Mouse (Mus musculus): ENCODE measurements around the gene Kcnmb4.

Kcnmb4 gene

DNA sequence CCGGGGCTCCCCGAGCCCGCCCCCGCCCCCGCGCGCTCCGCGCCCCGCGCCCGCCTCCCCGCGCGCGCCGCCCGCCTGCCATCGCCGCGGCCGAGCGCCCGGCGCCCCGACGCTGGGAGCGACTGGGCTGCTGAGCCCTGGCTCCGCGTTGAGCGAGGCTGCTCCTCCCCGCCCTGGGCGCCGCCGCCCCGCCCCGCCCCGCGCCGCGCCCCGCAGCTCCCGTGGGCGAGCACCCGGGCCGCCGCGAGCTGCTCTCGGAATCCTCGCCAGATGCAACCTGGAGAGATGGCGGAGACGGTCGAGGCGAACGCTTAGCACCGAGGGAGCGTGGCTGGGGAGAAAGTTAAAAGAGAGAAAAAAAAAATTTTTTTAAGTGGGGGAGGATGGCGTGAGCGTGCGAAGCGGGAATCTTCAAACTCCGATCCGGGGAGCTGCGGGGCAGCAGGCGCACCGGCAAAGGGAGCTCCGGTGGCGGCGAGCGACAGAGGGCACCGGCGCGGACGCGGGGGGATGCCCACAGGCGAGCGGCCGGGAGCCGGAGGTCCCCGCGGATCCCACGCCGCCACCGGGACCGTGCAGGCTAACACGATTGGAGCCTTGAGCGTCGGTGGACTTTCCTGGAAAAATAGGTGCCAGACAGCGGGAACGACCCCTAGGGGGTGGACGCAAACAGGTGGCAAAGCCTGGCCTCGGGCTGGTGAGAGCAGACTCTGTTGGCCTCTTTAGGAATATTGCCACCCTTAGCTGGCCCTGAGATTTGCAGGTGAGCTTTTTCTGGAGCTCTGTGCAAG, at the start of gene Kcnmb4:
Kcnmb4 (minus strand) TSS at position 120 of the 791 bp plus-strand sequence.
- no peak for DNase-seq (ENCODE audit: low read depth, low spot score)

DNA sequence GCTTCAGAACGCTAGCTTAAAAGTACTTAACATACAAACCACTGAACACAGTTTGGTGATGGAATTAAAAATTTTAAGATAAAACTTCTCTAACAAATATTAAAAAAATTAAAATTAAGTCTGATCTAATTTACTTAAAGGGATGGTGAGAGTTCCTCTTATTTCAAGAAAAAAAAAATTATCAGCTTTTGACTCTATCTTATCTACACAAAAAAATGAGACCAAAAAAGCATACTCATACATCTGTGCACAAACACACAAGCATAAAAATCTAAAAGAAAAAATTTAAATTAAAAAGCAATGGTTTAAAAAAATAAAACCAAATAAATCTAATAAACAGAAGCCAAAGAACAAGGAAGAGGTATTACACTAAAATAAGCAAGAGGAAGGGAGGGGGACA, 45.9 kb upstream of the Kcnmb4 start:
- no peak for DNase-seq (ENCODE audit: low read depth, low spot score)

DNA sequence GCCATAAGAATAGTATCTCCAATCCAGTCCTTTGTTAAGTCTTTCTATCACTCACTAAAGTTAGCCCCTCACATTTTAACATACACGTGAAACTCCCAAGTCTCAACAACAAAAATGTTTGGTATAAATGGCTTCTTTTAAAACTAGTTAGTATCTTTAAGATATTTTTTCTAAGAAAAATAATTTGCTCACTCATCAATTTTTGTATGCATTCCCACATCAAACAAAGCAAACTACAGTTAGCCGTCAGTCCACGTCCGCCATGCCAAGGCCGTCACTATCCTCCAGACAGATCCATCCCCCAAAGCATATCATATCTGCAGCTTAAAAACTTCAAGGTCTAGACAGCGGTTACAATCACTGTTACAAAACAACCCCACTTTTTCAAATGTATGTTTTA, 41.9 kb upstream of the Kcnmb4 start:
- DNase-seq (ENCODE audit: low read depth, low spot score) = no peak

DNA sequence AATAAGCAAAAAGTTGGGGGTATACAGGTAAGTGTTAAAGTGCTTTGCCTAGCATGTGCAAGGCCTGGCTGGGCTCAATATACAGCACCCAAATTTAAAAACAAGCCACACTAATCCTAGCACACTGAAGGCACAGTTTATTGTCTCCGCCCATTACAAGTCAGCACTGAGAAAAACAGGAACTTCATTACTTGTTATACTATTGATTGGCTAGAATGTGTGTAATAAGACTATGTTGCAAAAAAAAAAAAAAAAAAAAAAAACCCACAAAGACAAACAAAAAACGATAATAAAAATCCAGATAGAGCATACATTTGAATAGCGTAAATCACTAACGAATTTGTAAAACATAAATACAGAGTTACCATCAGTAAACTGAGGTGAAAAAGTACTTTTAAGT, 41.5 kb upstream of the Kcnmb4 start:
- no peak for DNase-seq (ENCODE audit: low read depth, low spot score)

DNA sequence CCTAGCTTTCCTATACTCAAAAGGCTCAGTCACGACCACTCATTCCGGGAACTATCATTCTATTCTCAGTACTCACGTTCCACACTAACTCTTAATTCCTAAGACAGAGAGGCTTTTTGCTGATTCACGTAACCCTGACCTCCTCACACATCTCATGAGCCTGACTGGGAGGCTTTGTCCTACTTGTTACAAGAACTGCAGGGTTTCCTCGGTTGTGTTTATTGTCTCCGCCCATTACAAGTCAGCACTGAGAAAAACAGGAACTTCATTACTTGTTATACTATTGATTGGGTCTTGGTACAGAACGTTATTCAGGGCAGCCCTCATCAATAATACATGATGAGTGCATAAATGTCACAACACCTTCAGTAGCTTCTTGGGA, 39.6 kb upstream of the Kcnmb4 start:
- DNase-seq (ENCODE audit: low read depth, low spot score) = no peak

DNA sequence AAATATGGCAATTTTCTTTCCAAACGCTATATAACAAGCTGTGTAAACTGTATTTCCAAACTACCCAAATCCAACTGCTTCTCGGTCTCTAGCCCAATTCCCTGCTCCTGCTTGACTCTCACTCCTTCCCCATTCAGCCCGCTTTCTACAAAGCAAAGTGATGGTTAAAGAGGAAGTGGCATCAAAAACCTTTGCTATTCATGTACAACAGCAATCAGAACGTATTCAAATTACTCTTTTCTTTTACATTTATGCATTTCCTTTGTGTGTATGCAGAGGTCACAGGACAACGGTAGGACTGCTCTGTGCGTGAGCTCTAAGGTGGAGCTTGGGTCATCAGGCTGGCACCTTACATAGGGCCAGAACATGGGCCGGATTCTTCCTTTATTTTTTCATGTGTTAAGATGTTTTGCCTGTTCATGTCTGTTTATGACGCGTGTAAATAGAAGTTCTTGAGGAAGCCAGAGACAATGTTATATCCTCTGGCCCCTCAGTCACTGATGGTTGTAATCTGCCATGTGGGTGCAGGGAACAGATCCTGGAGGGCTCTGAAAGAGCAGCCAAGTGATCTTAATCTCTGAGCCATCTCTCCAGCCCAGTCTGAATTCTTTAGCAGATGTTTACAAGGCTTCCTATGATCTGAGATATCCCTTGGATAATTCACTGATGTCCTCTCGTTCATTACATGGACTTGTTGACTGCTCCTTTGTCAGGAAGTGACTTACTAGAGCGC, 39.0 kb upstream of the Kcnmb4 start:
- no peak for DNase-seq (ENCODE audit: low read depth, low spot score)

DNA sequence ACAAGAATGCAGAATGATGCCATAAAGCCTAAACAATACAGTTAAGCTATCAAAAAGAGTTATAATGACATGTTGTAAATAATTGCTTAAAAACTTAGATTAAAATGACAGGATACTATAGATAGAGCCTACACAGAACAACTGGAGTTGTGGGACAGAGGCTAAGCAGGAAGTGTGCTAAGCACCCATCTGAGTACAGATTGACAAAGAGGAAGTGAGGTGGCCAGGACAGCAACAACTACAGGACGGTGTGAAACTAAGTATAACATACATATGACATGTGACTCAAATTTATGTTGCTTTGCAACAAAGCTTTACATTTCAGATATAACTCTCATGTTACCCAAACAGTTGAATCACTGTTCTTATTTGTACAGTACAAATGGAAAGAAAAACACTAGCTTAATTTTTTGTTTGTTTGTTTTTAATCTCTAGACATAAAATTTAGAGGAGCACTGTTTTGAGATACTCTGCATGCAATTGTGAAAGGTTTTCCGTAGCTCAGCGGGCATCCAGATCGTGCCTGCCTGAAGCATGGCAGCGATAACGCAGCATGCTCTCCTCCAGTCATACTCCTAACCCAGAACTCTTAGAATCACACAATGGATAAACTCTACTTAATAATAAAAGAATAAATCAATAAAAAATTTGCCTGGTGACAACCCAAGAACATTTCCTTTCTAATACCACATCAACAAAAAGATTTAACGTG, 31.8 kb upstream of the Kcnmb4 start:
- DNase-seq (ENCODE audit: low read depth, low spot score) = no peak

DNA sequence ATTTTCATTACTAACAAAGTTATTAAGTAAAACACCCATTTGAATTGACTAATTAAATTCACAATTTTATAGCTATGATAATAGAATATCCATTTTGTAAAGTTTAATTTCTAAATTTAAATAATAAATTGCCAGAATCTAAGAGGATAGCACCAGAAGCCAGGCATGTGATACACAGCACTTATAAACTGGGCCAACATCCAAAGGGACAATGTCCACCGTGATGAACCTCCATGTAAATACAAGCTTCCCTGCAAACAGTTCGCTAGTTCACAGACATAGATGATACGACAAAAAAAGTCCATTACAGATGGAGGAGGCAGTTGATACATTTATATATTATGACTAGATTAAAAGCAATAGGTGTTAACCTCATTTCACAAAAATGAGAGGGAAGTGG, 19.1 kb upstream of the Kcnmb4 start:
- DNase-seq (ENCODE audit: low read depth, low spot score) = no peak

DNA sequence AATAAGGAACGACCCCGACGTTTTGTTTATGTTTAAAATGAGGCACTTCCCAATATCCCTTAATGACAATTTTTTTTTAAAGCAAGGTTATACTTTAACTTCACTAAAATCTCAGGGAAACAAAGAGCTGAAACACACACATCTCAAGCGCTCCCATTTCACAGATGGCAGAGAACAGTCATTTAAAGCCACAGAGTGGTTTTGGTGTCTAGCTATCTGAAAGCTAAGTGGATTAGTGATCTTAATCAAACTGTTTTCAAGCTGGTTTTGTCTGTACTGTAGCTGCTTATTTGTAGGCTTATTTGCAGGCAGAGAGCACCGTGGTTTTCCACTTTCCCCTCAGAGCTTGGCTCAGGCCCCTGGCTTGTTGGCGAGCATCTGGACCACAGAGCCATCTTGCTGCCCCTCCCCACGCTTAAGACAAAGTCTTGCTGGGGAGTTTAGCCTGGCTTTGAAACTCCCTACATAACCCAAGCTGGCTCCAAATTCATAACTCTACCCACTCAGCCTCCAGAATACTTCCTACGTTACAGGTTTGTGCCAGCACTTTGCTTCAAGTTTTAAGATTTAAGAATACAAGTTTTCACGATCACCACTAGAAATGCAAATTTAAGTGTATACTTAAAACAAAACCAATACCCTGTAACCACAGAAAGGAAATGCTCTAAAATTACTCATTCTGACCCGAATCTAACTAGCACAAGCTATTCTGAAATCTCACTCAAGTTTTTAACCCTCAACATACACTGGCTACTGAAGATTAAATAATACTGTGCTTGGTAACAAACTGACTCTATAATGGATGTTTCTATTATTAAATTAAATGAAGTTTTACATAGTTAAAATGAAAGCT, 13.4 kb upstream of the Kcnmb4 start:
- DNase-seq (ENCODE audit: low read depth, low spot score) = no peak

DNA sequence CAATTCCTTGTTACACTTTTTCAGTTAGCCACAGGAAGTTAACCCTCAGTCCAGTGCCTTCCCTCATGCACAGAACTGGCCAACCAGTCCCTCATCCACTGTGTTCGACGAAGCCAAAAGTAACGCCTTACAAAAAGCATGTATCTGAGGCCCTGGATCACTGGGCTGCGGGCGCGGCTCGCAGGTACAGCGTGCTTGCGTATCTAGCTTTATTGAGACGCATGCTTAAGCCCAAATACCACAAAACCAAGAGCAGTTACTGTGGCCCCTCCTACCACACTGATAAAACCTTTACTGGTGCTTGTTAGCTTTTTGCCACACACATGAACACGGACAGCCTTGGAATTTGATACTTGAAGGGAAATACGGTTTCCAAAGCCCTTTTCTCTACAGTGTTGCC, 8.2 kb upstream of the Kcnmb4 start:
- no peak for DNase-seq (ENCODE audit: low read depth, low spot score)

DNA sequence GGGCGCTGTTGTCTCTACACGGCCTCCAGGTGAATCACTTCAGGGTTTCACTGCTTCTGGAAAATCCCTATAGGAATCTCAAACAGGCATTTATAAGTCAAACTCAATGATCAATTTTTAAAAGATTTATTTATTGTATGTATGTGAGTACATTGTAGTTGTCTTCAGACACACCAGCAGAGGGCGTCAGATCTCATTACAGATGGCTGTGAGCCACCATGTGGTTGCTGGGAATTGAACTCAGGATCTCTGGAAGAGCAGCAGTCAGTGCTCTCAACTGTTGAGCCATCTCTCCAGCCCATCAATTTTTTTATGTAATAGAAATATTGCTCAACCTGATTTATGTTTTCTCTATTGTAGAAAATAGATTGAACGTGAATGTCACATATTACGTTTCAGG, 7.3 kb upstream of the Kcnmb4 start:
- DNase-seq (ENCODE audit: low read depth, low spot score) = no peak

DNA sequence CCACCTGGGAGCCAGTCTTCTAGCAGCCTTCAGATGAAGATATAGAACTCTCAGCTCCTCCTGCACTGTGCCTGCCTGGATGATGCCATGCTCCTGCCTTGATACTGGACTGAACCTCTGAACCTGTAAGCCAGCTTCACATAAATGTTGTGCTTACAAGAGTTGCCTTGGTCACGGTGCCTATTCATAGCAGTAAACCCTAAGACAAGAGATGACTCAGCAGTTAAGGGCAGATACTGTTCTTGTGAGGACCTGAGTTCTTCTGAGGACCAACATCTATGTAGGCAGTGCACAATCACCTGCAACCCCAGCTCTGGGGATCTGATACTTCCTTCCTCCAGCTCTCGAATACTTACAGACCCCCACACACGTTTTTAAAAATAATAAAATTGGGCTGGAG, 2.9 kb upstream of the Kcnmb4 start:
- DNase-seq (ENCODE audit: low read depth, low spot score) = no peak

DNA sequence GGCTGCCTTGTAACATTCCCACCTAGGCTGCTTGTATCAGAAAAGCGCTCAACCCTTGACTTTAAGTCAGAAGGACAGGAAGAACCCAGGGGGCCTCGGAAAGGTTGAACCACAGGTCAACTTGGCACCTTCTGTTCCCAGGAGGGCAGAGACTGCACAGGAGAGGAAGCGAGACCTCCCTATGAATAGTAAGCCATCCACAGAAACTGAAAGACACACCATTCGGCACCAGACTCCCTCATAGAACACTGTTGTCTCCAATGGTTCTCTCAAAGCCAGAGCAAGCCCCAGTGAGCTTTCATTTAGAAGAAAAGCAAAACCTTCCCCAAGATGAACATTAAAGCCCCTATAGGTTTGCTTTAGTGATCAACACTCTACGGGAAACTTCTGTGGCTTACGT, 2.0 kb upstream of the Kcnmb4 start:
- no peak for DNase-seq (ENCODE audit: low read depth, low spot score)

DNA sequence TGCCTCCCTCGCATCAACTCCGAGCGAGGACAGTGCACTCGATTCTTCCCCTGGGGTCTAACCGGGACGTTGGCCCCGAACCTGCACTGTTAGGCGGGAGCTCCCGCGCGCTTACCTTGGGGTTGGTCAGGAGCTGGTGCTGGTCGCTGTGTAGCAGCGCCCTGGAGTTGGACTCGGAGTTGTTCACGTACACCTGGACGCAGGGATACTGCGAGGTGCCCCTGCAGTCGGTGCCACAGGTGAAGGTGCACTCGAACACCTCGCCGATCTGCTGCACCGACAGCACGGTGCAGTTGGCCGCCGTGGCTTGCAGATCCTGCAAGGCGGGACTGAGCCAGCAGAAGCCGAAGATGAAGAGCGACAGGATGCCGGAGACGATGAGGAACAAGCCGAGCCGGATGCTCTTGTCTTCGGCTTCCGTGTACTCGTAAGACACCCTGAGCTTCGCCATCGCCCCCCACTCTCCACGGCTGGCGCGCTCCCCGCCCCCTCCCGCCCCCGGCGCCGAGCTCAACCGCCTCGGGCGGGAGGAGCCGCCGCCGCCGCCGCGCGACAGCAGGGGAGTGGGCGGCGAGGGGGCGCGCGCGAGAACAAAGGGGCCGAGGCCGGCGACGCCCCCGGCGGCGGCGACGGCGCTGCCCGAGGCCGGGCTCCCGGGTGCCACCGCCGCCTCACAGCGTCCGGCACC, 463 bp downstream of the Kcnmb4 start:
- peak; percentile 41 for DNase-seq (ENCODE audit: low read depth, low spot score)

DNA sequence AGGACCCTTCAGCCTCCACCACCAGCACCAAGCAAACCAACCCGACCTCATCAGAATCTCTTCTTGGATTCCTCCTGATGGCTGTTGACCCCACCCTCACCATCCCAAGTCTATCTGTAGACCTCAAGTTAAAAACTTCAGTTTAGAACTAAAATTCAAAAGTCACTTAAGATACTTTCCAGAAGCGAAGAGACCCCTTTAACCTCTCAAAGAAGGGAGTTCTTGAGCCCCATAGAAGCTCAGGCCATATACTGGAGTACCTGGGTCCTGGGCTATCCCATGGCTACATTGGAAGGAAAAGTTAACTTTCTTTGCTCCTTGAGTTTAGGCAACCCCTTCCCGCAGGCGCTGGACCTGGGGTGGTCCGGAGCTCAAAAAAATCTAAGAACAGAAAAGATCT, 1.1 kb downstream of the Kcnmb4 start:
- no peak for DNase-seq (ENCODE audit: low read depth, low spot score)

DNA sequence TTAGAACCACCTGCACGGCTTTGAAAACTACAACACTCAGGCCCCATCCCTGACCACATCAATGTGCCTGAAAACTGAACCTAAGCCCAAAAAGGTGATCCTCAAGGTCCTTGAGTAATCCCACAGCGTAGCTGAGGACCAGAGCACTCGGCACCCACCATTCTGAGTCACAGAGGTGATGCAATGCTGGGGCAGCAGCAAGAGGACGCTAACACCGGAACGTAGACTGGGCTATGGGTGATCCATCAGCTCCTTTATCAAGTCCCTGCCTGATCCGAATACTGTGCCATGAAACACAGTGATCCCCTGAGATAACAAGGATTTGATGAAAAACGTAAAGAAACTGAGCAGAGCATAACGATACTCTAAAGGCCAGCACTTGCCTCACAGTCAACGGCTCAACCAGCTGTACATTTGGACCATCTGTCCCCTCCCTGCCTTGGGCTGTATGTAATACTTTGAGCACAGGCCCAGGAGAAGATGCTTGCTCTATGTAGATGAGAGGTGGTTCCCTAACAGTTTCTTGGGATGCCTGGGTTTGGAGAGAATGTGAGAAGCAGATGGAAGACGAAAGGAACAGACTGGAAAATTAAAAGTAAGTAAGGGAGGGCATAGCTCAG, 3.3 kb downstream of the Kcnmb4 start:
- no peak for DNase-seq (ENCODE audit: low read depth, low spot score)

DNA sequence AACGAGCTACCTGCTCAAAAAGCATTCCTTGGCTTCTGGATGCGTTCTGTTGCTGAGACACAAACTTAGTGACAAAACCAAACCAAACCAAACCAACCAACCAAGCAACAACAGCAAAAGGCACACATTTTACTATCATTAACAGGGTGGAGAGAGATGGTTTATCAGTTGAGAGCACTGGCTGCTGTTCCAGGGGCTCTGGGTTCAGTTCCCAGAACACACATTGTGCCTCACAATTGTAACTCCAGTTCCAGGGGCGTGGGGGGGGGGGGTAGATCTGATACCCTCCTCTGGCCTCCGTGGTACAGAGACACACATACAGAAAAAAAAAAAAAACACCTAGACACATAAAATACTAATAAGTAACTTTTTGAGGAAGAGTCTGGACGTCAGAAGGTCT, 5.6 kb downstream of the Kcnmb4 start:
- DNase-seq (ENCODE audit: low read depth, low spot score) = no peak

DNA sequence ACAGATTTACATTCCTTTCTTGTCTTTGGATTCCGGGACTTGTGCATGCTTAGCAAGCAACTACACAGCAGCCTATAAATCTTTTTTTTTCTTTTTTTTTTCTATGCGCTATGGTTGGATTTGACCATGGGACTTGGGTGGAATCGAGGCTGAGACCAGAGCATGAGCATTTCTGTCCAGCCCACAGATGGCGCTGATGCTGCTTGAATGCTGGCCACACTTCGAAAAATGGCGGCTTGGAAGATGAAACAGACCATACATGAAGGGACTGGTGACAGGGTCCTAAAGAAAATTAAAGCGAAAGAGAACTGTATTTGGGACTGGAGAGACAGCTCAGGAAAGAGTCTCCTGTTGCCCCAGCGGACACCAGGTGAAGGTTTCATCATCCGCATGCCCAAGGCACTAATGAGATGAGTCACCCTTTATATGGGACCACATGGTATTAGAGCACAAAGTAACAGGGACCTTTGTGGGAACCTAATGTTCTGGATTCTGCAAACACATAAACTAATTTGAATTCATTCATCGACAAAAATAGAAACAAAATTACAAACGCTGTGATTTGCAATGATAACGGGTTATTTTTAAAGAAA, 9.8 kb downstream of the Kcnmb4 start:
- DNase-seq (ENCODE audit: low read depth, low spot score) = no peak

DNA sequence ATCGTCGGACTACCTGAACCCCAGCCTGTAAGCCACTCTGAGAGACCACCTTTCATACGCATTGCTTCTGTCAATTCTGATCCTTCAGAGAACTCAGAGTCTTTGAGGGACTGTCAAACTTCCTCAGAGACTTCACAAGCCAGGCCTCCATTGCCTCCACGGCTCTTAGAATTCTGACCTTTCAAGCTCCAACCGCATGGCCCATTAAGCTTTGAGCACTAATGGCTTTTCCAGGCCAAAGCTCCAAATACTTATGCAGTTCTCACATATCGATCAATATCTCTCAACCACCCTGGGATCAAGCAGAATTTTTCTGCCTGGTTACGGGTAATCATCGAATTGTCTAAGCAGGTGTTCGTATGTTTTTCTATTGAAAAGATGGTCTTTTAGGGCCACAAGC, 12.2 kb downstream of the Kcnmb4 start:
- no peak for DNase-seq (ENCODE audit: low read depth, low spot score)

DNA sequence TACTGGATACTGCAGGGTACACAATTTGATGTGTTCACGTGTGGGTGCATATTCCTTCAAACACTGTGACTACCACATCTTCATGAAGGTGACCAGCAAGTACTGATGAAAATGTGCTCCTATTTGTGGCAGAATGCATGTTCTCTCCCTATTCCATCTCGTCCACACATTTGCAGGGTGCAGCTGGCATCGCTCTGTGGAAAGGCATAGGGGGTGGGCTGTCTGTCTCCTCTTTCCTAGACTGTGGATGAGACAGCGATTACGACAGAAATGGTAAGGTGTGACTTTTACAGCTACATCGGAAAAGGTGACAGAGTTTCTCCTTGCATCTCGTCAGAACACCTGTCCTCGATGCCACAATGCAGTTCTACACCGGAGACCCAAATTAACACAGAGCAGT, 14.9 kb downstream of the Kcnmb4 start:
- DNase-seq (ENCODE audit: low read depth, low spot score) = no peak

Data from embryo, embryonic 11.5 days (tissue).